Mouse (Mus musculus): Measurements from ENCODE around the gene Crygn.

Crygn gene

DNA sequence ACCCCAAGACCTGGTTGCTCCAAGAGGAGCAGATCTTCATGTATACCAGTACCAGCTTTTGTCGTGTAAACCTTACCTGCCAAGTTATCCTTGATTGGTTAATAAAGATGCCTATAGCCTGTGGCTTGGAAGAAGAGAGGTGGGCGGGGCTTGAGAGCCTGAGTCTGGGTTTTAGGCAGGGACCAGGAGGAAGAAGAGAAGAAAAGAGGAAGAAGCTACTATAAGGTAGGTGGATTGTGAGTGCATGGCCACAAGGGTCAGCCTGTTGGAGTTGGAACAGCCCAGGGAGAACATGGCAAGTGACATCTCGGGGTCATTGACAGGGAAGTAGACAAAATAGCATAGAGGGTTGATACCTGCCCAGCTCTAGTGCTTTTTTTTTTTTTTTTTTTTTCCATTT lies 38.0 kb downstream of the Crygn start:
- in situ Hi-C loops (cut with MboI; ENCODE audit: unreplicated experiment in 2 of 2) = no loop called here

- in situ Hi-C loops (cut with MboI; ENCODE audit: unreplicated experiment in 2 of 2) = no loop called here
Measured at GRCm38 (mm10) chr5:24718076-24718475, 39.7 kb downstream of the Crygn start.

DNA sequence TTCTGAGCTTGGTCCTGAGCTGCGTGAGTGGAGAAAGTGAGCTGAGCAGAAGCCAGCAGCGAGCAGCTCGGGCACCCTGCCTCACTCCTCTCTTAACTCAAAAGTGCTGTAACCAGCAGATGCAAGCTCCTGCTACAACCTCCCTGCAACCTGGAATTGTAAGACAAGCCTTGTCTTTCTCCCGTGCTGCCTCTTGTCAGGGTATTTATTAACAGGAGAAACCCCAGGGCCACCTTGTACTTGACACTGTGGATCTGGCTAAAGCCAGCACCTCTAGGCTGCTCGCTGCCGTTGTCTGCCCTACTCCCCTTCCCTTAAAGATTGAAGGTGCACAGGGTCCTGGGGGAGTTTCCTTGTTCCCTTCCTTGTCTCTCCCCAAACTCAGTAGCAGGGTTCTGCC lies 43.8 kb downstream of the Crygn start:
- in situ Hi-C loops (cut with MboI; ENCODE audit: unreplicated experiment in 2 of 2) = no loop called here

GRCm38 (mm10) chr5:24713199-24713598 lies 44.6 kb downstream of the Crygn start:
- in situ Hi-C loops (cut with MboI; ENCODE audit: unreplicated experiment in 2 of 2) = no loop called here

DNA sequence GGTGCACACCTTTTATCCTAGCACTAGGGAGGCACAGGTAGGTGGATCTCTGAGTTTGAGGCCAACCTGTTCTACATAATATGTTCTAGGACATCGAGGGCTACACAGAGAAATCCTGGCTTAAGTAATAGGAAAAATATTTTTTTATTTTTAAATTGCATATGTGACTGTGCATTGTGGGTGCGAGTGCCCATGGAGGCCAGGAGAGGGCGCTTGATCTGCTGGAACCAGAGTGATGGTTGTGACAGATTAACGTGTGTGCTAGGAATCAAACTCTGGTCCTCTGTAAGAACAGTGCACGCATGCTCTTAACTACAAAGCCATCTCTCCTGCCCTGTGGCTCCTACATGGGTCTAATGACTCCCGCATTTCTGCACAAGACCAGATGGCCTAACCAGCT lies 46.2 kb downstream of the Crygn start:
- in situ Hi-C loops (cut with MboI; ENCODE audit: unreplicated experiment in 2 of 2) = no loop called here

DNA sequence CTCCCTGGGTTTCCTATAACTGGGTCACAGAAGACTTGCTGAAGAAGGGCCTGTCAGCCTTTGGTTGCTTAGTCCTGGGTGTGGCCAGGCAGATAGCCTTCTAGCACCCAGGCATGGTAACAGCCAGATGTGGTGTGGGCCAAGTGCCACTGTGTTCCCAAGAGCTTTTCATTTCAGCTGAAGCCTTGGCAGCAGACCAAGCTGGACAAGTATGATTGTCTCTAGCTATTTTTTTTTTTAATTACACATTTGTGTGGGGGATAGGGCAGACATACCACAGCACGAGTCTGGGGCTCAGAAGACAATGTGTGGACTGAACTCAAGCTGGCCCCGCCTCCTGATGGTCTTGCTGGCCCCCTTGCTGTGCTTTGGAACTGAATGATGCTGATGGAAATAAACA lies 47.8 kb downstream of the Crygn start:
- in situ Hi-C loops (cut with MboI; ENCODE audit: unreplicated experiment in 2 of 2) = no loop called here

- in situ Hi-C loops (cut with MboI; ENCODE audit: unreplicated experiment in 2 of 2) = no loop called here
Measured at GRCm38 (mm10) chr5:24704615-24705014, 53.2 kb downstream of the Crygn start.

DNA sequence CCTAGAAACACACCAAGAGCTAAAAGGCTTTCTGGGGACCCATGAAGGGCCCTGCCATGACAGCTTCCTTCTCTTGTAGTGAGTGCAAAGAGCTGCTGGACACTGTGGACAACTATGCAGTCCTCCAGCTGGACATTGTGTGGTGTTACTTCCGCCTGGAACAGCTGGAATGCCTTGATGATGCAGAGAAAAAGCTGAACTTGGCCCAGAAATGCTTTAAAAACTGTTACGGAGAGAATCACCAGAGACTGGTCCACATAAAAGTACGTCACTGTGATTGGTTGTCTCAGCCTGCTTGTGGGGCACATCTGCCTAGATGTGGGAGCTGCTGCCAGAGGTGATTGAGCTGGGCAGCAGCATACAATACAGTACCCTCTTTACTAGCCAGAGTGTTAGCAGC lies 56.5 kb downstream of the Crygn start:
- in situ Hi-C loops (cut with MboI; ENCODE audit: unreplicated experiment in 2 of 2) = no loop called here

All from v-Abl transformed pro-B cells (cell line).